Comparison of ENCODE assay signal across 8 mouse cellular contexts in the genomic region with DNA sequence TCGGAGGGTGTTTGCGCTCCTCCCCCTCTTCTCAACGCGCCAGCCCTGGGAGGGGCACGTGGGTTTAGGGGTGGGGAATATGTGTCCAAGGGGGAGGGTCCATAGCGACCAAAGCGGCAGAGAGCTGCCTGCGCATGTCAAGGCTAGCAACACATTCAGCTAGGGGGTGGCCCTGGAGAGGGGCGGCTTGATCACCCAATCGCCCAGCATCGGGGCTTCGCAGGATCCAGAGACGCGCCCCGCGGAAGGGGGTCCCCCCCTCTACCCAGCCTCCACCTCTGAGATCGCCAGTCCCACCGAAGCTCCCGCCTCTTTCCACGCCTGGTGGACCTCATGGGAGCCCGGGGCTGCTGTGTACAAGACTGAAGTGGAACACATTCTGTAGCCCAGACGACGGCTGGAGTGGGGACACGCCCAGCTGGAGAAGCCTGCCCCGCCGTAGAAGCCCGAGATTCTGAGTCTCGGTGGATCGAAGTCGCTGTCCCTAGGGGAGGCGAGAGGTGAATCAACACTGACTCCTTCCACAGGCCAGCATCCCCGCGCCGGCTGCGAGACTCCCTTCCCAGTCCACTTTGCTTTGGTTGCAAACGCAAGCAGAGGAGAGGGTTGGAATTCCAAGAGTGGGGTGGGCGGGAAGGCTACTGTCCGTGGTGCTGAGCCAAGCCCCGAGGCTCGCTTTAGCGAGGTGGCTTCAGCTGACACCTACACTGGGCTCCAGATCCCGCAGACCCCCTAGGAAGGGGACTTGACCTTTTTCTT. TPM values are rescaled to one million over a fixed set of nuclear protein-coding genes. Genes with fewer than 3 reads are reported as not detected.
A peak's percentile ranks its signal among the peaks of the same experiment; 100 is the strongest.
DNase-seq lines count a peak whose midpoint lies in the region; ATAC-seq lines count a peak whose summit lies in the region.

A gene (plus strand): TSS at position 115 of the 759 bp plus-strand sequence.

- H3K4me2 ChIP-seq in kidney, embryonic 15.5 days: peak within 1 kb of the TSS; percentile 62
- H3K4me2 ChIP-seq in embryonic facial prominence, embryonic 11.5 days (ENCODE audit: low read depth, low read length): peak within 1 kb of the TSS; percentile 21
- H3K4me2 ChIP-seq in liver, embryonic 12.5 days: peak within 1 kb of the TSS; percentile 60

- peaks cover 19% of the 10 kb centered on the region for H3K4me1 ChIP-seq in kidney, embryonic 15.5 days
- H3K4me1 ChIP-seq in embryonic facial prominence, embryonic 11.5 days (ENCODE audit: control insufficient read depth, insufficient read depth, low read length): no peaks in the 10 kb centered on the region
- peaks cover 7% of the 10 kb centered on the region for H3K4me1 ChIP-seq in liver, embryonic 12.5 days

- WGBS in kidney, embryonic 15.5 days: under 1% methylated on average over 41 of the region's 42 CpGs
- WGBS in embryonic facial prominence, embryonic 11.5 days: 1% methylated on average over 41 of the region's 42 CpGs
- WGBS in liver, embryonic 12.5 days (ENCODE audit: insufficient replicate concordance): 3% methylated on average over 42 of the region's 42 CpGs

- no peaks in the 10 kb centered on the region for H3K9me3 ChIP-seq in kidney, embryonic 15.5 days (replicated peaks)
- no peaks in the 10 kb centered on the region for H3K9me3 ChIP-seq in embryonic facial prominence, embryonic 11.5 days (replicated peaks; ENCODE audit: control insufficient read depth, low read length)
- no peaks in the 10 kb centered on the region for H3K9me3 ChIP-seq in liver, embryonic 12.5 days (replicated peaks)

- H3K27ac ChIP-seq in kidney, embryonic 15.5 days: no peak within 1 kb of the TSS
- H3K27ac ChIP-seq in embryonic facial prominence, embryonic 11.5 days (replicated peaks; ENCODE audit: low read depth, low read length): no peak within 1 kb of the TSS
- H3K27ac ChIP-seq in liver, embryonic 12.5 days: no peak within 1 kb of the TSS

- no peaks in the 10 kb centered on the region for H3K36me3 ChIP-seq in kidney, embryonic 15.5 days
- no peaks in the 10 kb centered on the region for H3K36me3 ChIP-seq in embryonic facial prominence, embryonic 11.5 days (replicated peaks; ENCODE audit: control insufficient read depth, insufficient read depth, low read depth, low read length)
- no peaks in the 10 kb centered on the region for H3K36me3 ChIP-seq in liver, embryonic 12.5 days

- no peak for DNase-seq in kidney, adult 9 months
- peak; percentile 78 for DNase-seq in embryonic facial prominence, embryonic 11.5 days (ENCODE audit: low spot score)
- DNase-seq in heart, adult 18-20 months: peak; percentile 58 to 72
- peak; percentile 74 for DNase-seq in kidney, postnatal 10 days
- peak; percentile 22 to 45 for DNase-seq in natural killer cell, adult 2 months (ENCODE audit: low spot score in 2 of 2)
- DNase-seq in urinary bladder, postnatal 14 days (ENCODE audit: low spot score): peak; percentile 53

- ATAC-seq in kidney, embryonic 15.5 days (replicated peaks; ENCODE audit: low FRiP score): peak; percentile 77
- ATAC-seq in embryonic facial prominence, embryonic 11.5 days (replicated peaks; ENCODE audit: insufficient number of reproducible peaks, low FRiP score, low TSS enrichment, low read depth): peak; percentile 92
- peak; percentile 30 for ATAC-seq in liver, embryonic 12.5 days

- H3K4me3 ChIP-seq in kidney, embryonic 15.5 days (replicated peaks): peak within 1 kb of the TSS; percentile 31
- peak within 1 kb of the TSS; percentile 11 for H3K4me3 ChIP-seq in embryonic facial prominence, embryonic 11.5 days (ENCODE audit: low read depth, low read length)
- H3K4me3 ChIP-seq in liver, embryonic 12.5 days: peak within 1 kb of the TSS; percentile 35

- H3K9ac ChIP-seq in kidney, embryonic 15.5 days: no peak within 1 kb of the TSS
- H3K9ac ChIP-seq in embryonic facial prominence, embryonic 11.5 days (replicated peaks; ENCODE audit: low read length): no peak within 1 kb of the TSS
- no peak within 1 kb of the TSS for H3K9ac ChIP-seq in liver, embryonic 12.5 days

- peaks cover 34% of the 10 kb centered on the region for H3K27me3 ChIP-seq in kidney, embryonic 15.5 days
- H3K27me3 ChIP-seq in embryonic facial prominence, embryonic 11.5 days (ENCODE audit: control insufficient read depth, insufficient read depth, low read length): peaks cover 4% of the 10 kb centered on the region
- H3K27me3 ChIP-seq in liver, embryonic 12.5 days (replicated peaks): peaks cover 24% of the 10 kb centered on the region

RNA-seq across cellular contexts. Expression of the gene that starts here (rescaled TPM):
- 3.1 and 7.2 TPM in 2 replicates for polyA plus RNA-seq in kidney, embryonic 15.5 days (2015; fragmentation: Nextera tagmentation; extraction: Ambion mirVana)
- polyA plus RNA-seq in embryonic facial prominence, embryonic 11.5 days (2014; fragmentation: Nextera tagmentation; extraction: Ambion mirVana): 4.1 and 6.7 TPM in 2 replicates
- total RNA-seq in heart, adult 18-20 months (2021): 1 to 10 TPM in 1 of 2 experiments, under 1 TPM in 1; 0.79 to 1.6 TPM
- polyA plus RNA-seq in liver, embryonic 12.5 days (2016; fragmentation: Nextera tagmentation; extraction: Ambion mirVana): 0.12 and 0.55 TPM in 2 replicates

Comparison
In these comparisons a context has a peak if more than half of its experiments do, and no peak if none do; other contexts are left out.
1. Peak in ATAC-seq, H3K4me3 ChIP-seq and H3K4me2 ChIP-seq in liver, embryonic 12.5 days; RNA of the gene not detected or under 1 TPM.
2. ATAC-seq: peak in every context shown above with its lines; median percentile 92 in embryonic facial prominence, embryonic 11.5 days; 77 in kidney, embryonic 15.5 days; 30 in liver, embryonic 12.5 days.